Mouse (Mus musculus): ENCODE measurements at regions not wholly inside any gene's neighbourhood (a gene's known extent, or its start where the extent isn't known, plus 50 kb on each side); places are given as distances from the start of the nearest gene placed in this dataset.

- WGBS: 69% methylated on average over 5 of the region's 5 CpGs
- H3K4me1 ChIP-seq (replicated peaks): 0 out of 2 replicates have a peak, but pooled peaks cover 4% of the 10 kb centered on the region
- ATAC-seq (ENCODE audit: low read depth): no peak
- H3K9ac ChIP-seq: no peak overlapping the region
- no peaks in the 10 kb centered on the region for H3K9me3 ChIP-seq
- no peaks in the 10 kb centered on the region for H3K27me3 ChIP-seq
- H3K4me2 ChIP-seq: no peak overlapping the region
- no peak overlapping the region for H3K4me3 ChIP-seq
- H3K36me3 ChIP-seq: no peaks in the 10 kb centered on the region
- H3K27ac ChIP-seq (replicated peaks): no peak overlapping the region
Measured at GRCm38 (mm10) chr6:93230450-93230849, 287.2 kb upstream of the Adamts9 start.

GRCm38 (mm10) chr6:93229320-93229719 is 286.0 kb upstream of the Adamts9 start:
- no peaks in the 10 kb centered on the region for H3K36me3 ChIP-seq
- no peak for ATAC-seq (ENCODE audit: low read depth)
- 82% methylated on average over 2 of the region's 2 CpGs for WGBS
- no peak overlapping the region for H3K27ac ChIP-seq (replicated peaks)
- peaks cover 4% of the 10 kb centered on the region for H3K4me1 ChIP-seq (replicated peaks)
- no peak overlapping the region for H3K9ac ChIP-seq
- H3K27me3 ChIP-seq: no peaks in the 10 kb centered on the region
- no peaks in the 10 kb centered on the region for H3K9me3 ChIP-seq
- no peak overlapping the region for H3K4me3 ChIP-seq
- H3K4me2 ChIP-seq: no peak overlapping the region

GRCm38 (mm10) chr6:93223610-93224550 is 280.6 kb upstream of the Adamts9 start:
- H3K9me3 ChIP-seq: no peaks in the 10 kb centered on the region
- H3K27ac ChIP-seq (replicated peaks): peak overlapping the region; percentile 56
- peak; percentile 95 for ATAC-seq (ENCODE audit: low read depth)
- H3K9ac ChIP-seq: no peak overlapping the region
- no peaks in the 10 kb centered on the region for H3K27me3 ChIP-seq
- no peak overlapping the region for H3K4me3 ChIP-seq
- no peak overlapping the region for H3K4me2 ChIP-seq
- H3K36me3 ChIP-seq: no peaks in the 10 kb centered on the region
- H3K4me1 ChIP-seq (replicated peaks): peaks cover 21% of the 10 kb centered on the region
- 19% methylated on average over 8 of the region's 8 CpGs for WGBS

- no peak for ATAC-seq (ENCODE audit: low read depth)
- no peak overlapping the region for H3K4me3 ChIP-seq
- no peaks in the 10 kb centered on the region for H3K9me3 ChIP-seq
- no peak overlapping the region for H3K27ac ChIP-seq (replicated peaks)
- H3K9ac ChIP-seq: no peak overlapping the region
- H3K4me2 ChIP-seq: no peak overlapping the region
- no peaks in the 10 kb centered on the region for H3K36me3 ChIP-seq
- 45% methylated on average over 4 of the region's 4 CpGs for WGBS
- H3K27me3 ChIP-seq: no peaks in the 10 kb centered on the region
- H3K4me1 ChIP-seq (replicated peaks): peaks cover 5% of the 10 kb centered on the region
Measured at GRCm38 (mm10) chr6:93218015-93218593, 274.8 kb upstream of the Adamts9 start.

- WGBS: 71% methylated on average over 1 of the region's 1 CpGs
- Histone ChIP-seq H3K4me3 (no peak overlapping the region), H3K27ac (replicated peaks) (no peak overlapping the region), H3K4me1 (replicated peaks) (no peaks in the 10 kb centered on the region), H3K36me3 (no peaks in the 10 kb centered on the region), H3K4me2 (no peak overlapping the region), H3K9ac (no peak overlapping the region), H3K27me3 (no peaks in the 10 kb centered on the region), H3K9me3 (no peaks in the 10 kb centered on the region)
- no peak for ATAC-seq (ENCODE audit: low read depth)
Measured at GRCm38 (mm10) chr6:93200886-93201285, 257.6 kb upstream of the Adamts9 start.

GRCm38 (mm10) chr6:93194741-93195140 is 251.4 kb upstream of the Adamts9 start:
- WGBS: 78% methylated on average over 6 of the region's 6 CpGs

GRCm38 (mm10) chr6:93192980-93193379 is 249.7 kb upstream of the Adamts9 start:
- Histone ChIP-seq H3K36me3 (no peaks in the 10 kb centered on the region), H3K4me1 (replicated peaks) (no peaks in the 10 kb centered on the region), H3K4me3 (no peak overlapping the region), H3K4me2 (no peak overlapping the region), H3K9ac (no peak overlapping the region), H3K9me3 (no peaks in the 10 kb centered on the region), H3K27ac (replicated peaks) (no peak overlapping the region), H3K27me3 (no peaks in the 10 kb centered on the region)
- 60% methylated on average over 2 of the region's 2 CpGs for WGBS
- no peak for ATAC-seq (ENCODE audit: low read depth)

More at GRCm38 (mm10) chr6:93194741-93195140, 251.4 kb upstream of the Adamts9 start:
- Histone ChIP-seq H3K4me2 (no peak overlapping the region), H3K27me3 (no peaks in the 10 kb centered on the region), H3K4me3 (no peak overlapping the region), H3K9me3 (no peaks in the 10 kb centered on the region), H3K4me1 (replicated peaks) (no peaks in the 10 kb centered on the region), H3K27ac (replicated peaks) (no peak overlapping the region), H3K36me3 (no peaks in the 10 kb centered on the region), H3K9ac (no peak overlapping the region)
- ATAC-seq (ENCODE audit: low read depth): no peak

GRCm38 (mm10) chr6:93190986-93191385 is 247.7 kb upstream of the Adamts9 start:
- Histone ChIP-seq H3K9me3 (no peaks in the 10 kb centered on the region), H3K4me2 (no peak overlapping the region), H3K27ac (replicated peaks) (no peak overlapping the region), H3K4me1 (replicated peaks) (no peaks in the 10 kb centered on the region), H3K36me3 (no peaks in the 10 kb centered on the region), H3K9ac (no peak overlapping the region), H3K4me3 (no peak overlapping the region), H3K27me3 (no peaks in the 10 kb centered on the region)
- 95% methylated on average over 2 of the region's 2 CpGs for WGBS
- no peak for ATAC-seq (ENCODE audit: low read depth)

- WGBS: 87% methylated on average over 5 of the region's 5 CpGs
Measured at GRCm38 (mm10) chr6:93168526-93168925, 225.2 kb upstream of the Adamts9 start.

GRCm38 (mm10) chr6:93167281-93167680 is 224.0 kb upstream of the Adamts9 start:
- Histone ChIP-seq H3K4me1 (replicated peaks) (0 out of 2 replicates have a peak, but pooled peaks cover 2% of the 10 kb centered on the region), H3K4me2 (no peak overlapping the region), H3K9me3 (no peaks in the 10 kb centered on the region), H3K4me3 (no peak overlapping the region), H3K27me3 (no peaks in the 10 kb centered on the region), H3K9ac (no peak overlapping the region), H3K27ac (replicated peaks) (no peak overlapping the region), H3K36me3 (no peaks in the 10 kb centered on the region)
- ATAC-seq (ENCODE audit: low read depth): no peak
- 45% methylated on average over 7 of the region's 7 CpGs for WGBS

More at GRCm38 (mm10) chr6:93168526-93168925, 225.2 kb upstream of the Adamts9 start:
- no peak overlapping the region for H3K4me2 ChIP-seq
- H3K4me1 ChIP-seq (replicated peaks): 0 out of 2 replicates have a peak, but pooled peaks cover 2% of the 10 kb centered on the region
- no peaks in the 10 kb centered on the region for H3K9me3 ChIP-seq
- H3K9ac ChIP-seq: no peak overlapping the region
- H3K36me3 ChIP-seq: no peaks in the 10 kb centered on the region
- no peak overlapping the region for H3K4me3 ChIP-seq
- no peak overlapping the region for H3K27ac ChIP-seq (replicated peaks)
- no peak for ATAC-seq (ENCODE audit: low read depth)
- no peaks in the 10 kb centered on the region for H3K27me3 ChIP-seq

GRCm38 (mm10) chr6:93165942-93166341 is 222.7 kb upstream of the Adamts9 start:
- no peak overlapping the region for H3K4me2 ChIP-seq

GRCm38 (mm10) chr6:93152431-93153208 is 209.3 kb upstream of the Adamts9 start:
- H3K27ac ChIP-seq (replicated peaks): no peak overlapping the region
- H3K9me3 ChIP-seq: no peaks in the 10 kb centered on the region
- H3K9ac ChIP-seq: no peak overlapping the region
- H3K4me2 ChIP-seq: no peak overlapping the region
- H3K27me3 ChIP-seq: no peaks in the 10 kb centered on the region
- WGBS: 81% methylated on average over 5 of the region's 5 CpGs
- H3K4me1 ChIP-seq (replicated peaks): no peaks in the 10 kb centered on the region
- ATAC-seq (ENCODE audit: low read depth): no peak
- H3K36me3 ChIP-seq: no peaks in the 10 kb centered on the region
- H3K4me3 ChIP-seq: no peak overlapping the region

More at GRCm38 (mm10) chr6:93165942-93166341, 222.7 kb upstream of the Adamts9 start:
- WGBS: 67% methylated on average over 4 of the region's 4 CpGs
- Histone ChIP-seq H3K27ac (replicated peaks) (no peak overlapping the region), H3K4me1 (replicated peaks) (0 out of 2 replicates have a peak, but pooled peaks cover 2% of the 10 kb centered on the region), H3K27me3 (no peaks in the 10 kb centered on the region), H3K9ac (no peak overlapping the region), H3K36me3 (no peaks in the 10 kb centered on the region), H3K9me3 (no peaks in the 10 kb centered on the region), H3K4me3 (no peak overlapping the region)
- no peak for ATAC-seq (ENCODE audit: low read depth)

All from neural tube, embryonic 13.5 days (tissue).